Mouse (Mus musculus) erythroid progenitor cell, adult 5-6 weeks (primary cell): ENCODE results near the gene Nkx2-2. TPM values are rescaled to one million over a fixed set of nuclear protein-coding genes. Genes with fewer than 3 reads are reported as not detected.
"Not testable (repeated sequence)": the region's sequence is repeated elsewhere in the genome, so short reads cannot be mapped to it uniquely, and the experiment has no call there.

Source experiments
- ATAC-seq: replicated peaks from 2 replicates; pipeline ENCODE4 v1.8.0; 2016; ENCODE audit warnings: moderate number of reproducible peaks, mild to moderate bottlenecking, moderate TSS enrichment, inconsistent platforms; ENCODE audit not compliant: poor library complexity, low FRiP score, severe bottlenecking
- total RNA-seq, 2 experiments: library from RNA; stranded (forward) in 1 of 2; stranded (reverse) in 1 of 2; fragments of 150-400 nt in 1 of 2; fragments of 186-747, 209-891 nt in 1 of 2; gene quantifications; 2 replicates each; pipeline versions ENCODE4 v1.2.3 to v1.2.4; 2015 to 2017; ENCODE audit warnings: low replicate concordance in 2 of 2

Gene Nkx2-2
- total RNA-seq, 2 experiments from 2014 or later: not detected

DNA sequence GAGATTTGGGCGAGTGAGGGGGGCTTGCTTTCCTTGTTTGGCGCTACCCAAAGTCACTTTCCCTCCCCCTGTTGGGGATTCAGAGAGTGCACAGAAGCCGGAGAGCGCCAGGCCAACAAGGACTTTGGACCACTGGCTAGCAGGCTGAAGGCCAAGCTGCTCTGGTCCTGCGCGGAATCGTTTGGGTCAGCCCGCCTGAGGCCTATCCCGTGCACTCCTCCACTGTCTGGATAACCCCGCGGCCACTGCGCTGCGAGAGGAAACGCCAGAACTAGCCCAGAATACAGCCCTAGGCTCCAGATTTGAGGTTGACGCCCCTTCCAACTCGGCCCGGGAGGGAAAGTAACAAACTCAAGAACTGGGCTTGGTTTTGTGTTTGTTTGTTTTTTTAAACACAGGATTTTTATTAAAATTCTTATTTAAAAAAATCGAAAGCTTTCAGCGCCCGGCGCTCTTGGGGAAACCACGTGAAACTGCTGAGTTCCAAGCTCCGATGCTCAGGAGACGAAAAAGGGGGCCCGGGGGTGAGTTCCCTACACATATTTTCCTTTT is 11.3 kb downstream of the Nkx2-2 start:
- no peak for ATAC-seq

DNA sequence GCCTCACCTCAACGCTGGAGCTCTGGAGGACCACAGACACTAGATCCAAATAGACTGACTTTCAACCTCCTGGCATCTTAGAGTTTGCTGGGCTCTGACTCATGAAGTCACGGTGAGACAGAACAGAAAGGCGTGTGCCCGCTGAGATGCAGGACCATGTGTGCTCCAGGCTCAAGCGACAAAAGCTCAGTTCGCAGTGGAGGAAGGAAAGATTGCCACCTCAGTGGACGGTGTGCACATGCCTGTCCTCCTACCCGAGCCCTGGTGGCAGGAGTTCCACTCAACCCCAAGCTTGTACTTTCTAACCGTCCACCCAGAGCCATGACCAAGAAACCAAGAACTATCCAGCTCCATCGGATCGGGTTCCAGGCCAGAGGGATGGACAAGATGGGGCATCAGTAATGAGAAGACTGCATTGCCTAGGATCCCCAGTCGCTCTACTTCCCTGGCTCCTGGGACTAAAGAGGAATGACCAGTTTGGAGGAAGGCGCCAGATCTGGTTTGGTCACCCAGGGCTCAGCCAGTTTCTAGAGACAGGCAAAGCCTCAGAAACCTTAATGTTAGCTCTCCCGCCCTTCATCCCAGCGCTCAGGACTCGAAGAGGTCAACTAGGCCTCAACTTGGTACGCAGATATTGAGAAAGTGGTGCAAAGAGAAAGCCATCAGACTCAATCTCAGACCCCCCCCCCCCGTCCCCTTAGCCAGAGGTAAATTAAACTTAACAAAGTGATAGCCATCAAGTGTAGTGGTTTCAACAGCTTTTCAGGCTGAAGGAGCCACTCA is 11.9 kb downstream of the Nkx2-2 start:
- ATAC-seq: no peak

DNA sequence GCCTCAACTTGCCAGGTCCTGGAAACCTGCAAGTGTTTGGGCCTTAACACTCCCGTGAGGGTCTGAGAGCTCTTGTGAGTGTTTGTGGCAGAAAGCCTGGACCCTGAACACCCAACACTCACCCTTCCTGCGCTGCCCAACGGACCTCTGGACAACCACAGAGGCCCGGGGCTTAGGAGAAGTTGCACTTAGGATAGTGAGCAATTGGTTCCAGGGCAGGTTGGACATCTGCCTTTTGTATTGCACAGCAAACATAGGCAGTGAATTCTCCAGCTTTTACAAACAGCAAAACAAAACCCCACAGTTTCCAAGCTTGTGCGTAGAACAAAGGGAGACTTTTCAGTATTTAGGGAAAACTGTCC is 12.8 kb downstream of the Nkx2-2 start:
- ATAC-seq: no peak

DNA sequence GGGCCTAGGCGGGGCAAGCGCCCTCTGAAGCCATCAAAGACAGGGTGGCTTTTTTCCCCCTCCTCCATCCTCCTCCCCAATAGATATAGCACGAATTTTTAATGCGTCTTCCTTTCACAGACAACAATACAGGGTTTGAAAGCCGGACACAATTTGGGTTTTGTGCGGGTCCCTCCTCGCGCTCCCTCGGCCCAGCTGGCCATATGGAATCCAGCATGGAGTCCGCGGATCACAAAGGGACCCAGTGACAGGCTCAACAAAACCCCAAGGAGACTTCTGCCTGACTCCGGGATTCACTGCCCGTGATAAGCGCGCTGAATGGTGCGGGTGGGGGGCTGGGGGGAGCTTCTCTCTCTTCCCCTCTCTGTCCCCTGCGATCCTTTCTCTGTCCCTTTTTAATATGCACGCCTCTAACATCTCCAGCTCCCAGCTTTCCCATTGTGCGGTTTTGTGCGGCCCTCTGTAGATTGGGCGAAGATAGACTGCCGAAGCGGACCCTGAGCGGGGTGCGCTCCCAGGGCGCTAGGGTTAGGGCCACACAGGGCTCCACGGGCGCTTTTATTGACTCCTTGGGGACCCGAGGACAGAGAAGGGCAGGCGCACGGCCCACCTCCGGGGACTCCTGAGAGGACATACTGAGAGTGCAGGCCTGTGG is 13.3 kb downstream of the Nkx2-2 start:
- ATAC-seq: no peak

DNA sequence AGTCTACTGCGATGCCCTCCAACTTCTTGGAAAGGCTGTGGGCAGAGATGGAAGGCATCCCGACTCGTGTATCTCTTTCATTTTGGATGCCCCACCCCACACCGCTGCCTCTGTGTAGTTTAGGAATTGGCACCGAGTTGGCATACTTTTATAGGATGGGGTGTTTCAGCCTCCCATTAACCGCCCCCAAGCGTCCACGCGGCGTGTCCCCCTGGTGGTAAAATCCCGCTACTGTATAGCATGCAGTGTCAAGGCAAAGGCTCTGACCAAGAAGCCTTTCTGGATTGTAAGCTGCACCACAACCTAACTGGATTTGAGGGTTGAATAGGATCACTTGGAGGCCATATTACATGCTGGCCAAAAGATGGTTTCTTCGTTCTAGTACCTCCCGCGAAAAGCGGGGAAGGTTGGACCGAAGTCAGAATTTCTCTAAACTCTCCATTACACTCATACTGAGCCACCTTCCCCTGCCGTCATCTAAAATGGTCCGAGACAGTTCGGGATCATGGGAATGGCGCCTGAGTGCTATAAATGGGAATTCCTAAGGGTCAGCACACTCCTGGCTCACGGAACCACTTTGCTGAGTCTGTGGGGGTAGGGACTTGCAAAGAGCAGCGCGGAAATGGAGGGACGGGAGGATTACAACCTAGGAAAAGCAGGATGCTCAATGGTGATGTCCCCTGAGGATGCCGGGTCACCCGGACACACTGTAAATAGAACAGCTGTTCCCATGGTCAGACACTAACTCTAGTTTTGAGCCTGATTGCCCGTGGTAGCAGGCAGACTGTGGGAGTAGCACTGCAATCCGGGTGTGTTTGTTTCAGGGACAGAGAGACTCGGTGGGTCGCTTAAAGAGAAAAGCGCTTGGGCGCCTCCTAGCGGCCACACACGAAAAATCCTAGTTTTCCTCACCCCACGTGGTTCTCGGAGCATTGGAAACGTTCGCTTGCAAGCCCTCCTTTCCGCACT is 15.7 kb downstream of the Nkx2-2 start:
- peak; percentile 47; the same call in 1 of the 2 replicates for ATAC-seq

DNA sequence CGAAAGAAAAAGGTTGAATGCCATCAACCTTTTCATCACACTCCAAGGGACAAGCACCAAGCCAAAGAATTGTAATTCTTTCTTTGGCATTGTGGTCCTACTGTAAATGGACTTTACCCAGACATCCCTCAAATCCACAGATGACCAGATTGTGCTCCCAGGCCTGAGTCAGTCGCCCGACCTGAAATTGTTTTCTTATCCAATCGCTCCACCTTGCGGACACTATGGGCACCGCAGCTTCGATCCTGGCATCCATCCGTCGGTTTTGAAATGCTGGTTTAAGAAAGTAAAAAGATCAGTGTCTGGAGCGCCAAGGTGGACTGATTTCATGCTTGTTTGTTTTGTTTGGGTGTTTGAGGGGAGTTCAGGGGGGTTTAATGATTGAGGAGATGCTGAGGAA is 16.4 kb downstream of the Nkx2-2 start:
- ATAC-seq: no peak

DNA sequence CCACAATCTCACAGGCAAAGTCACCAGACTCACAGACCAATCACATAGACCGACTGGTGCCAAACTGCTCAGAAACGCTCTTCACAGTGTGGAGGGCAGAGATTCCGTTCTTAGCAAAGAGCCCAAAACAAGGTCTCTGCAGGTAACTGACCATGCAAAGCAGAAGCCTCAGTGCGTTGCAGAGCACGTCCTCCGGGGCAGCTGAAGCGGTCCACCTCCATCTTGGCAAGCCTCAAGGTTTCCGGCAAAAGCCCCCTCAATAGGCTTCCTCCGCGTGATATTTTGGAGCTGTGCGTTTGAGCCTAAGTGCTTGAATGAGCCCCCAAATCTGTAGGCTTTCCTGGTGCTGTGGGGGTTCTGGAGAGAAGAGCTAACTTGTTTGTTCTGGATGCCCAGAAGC is 18.7 kb downstream of the Nkx2-2 start:
- ATAC-seq: no peak

DNA sequence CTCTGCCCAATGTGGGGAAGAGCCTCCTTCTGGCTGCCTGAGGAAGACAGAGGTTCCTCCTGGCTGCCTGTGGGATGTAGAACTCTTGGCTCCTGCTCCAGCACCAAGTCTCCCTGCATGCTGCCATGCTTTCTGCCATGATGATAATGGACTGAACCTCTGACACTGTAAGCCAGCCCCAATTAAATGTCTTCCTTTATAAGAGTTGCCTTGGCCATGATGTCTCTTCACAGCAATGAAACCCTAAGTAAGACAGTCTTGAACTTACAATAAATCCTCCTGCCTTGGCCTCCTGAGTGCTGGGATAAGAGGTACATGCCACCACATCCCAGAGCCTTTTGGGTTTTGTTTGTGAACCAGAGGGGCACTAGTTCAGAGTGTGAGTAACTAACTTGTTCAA is 20.3 kb downstream of the Nkx2-2 start:
- no peak for ATAC-seq

DNA sequence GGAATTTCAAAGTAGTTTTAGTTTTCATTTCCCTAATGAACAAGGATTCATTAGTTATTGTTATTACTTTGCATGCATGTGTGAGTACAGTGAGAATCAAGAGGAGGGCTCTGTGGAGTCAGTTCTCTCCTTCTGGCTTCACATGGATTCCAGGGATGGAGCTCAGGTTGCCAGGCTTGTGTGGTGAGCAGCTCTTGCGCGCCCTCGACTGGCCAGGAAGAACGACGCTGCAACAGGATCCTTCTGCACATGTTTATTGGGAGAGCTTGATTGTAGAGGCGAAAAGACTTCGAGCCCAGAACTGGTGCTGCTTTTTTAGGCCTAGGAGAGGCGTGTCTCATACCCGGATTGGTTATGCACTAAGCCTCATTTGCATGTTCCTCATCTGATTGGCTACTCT is 23.5 kb downstream of the Nkx2-2 start:
- not testable (repeated sequence) for ATAC-seq

DNA sequence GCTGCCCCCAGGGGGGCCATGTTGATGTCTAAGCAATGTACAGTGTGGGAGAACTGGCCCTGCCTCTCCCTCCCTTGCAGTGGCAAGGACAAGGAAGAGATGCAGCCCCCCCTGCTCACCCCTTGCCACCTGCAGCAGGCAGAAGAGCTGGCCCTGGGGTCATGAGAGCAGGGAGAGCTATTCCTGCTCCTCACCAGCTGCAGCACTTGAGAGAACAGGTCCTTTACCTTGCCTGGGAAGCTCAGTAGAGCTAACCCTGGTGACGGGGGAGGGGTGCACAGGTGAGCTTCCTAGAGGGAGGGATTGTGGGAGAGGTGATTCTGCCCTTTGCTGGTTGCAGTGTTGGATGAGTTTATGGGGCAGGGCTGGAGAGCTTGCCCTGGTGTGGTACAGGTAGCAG is 28.2 kb downstream of the Nkx2-2 start:
- ATAC-seq: peak; percentile 14; the same call in 1 of the 2 replicates

DNA sequence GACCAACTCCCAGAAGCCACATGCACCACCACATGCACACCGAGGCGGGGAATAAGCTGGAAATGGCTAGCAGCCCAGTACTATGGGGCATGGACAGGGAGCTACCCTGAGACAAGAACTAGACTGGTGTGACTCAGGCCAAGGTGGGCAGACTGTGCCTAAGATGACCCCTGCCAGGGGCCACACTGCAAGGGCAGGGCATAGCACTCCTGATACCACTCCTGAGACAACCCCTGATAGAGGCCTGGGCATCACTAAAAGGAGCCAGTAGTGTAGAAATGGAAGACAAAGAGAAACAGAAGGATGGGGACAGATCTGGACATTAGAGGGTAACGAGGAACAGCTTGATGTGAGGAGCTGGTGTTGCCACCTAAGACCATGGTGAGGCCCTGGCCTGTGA is 28.7 kb downstream of the Nkx2-2 start:
- no peak for ATAC-seq

DNA sequence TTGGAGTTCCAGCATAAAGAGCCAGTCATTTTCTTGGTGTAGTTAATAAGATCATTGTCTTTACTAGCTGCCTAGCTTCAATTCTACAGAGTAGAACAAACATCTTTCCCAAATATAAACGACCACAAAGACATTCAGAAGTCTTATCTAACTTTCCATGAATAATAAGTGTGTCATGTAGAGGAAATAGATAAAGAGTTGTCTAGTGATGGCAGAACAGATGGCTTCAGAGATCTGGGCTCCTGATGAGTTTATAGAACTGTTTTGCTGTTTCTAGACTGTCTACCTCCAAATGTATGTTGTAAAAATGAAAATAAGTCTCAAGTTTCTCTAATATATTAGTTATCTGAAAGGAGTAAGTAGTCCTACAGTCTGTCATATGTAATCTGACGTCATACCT is 41.5 kb downstream of the Nkx2-2 start:
- ATAC-seq: no peak

Other genes with a start within 250 kb of the Nkx2-2 start
- 38.2 and 44.4 TPM in 2 replicates for gene Xrn2, start 181.2 kb downstream of the Nkx2-2 start, total RNA-seq (2015; ENCODE audit: low replicate concordance)
- 29.5 and 44.0 TPM in 2 replicates for gene Xrn2, start 181.2 kb downstream of the Nkx2-2 start, total RNA-seq (2017; ENCODE audit: low replicate concordance)
- not detected in 2 replicates for gene Nkx2-4, start 108.8 kb downstream of the Nkx2-2 start, total RNA-seq (2015; ENCODE audit: low replicate concordance)
- not detected in 2 replicates for gene Nkx2-4, start 108.8 kb downstream of the Nkx2-2 start, total RNA-seq (2017; ENCODE audit: low replicate concordance)
- gene Pax1, start 167.7 kb upstream of the Nkx2-2 start, total RNA-seq (2015; ENCODE audit: low replicate concordance): not detected in 2 replicates
- not detected in 2 replicates for gene Pax1, start 167.7 kb upstream of the Nkx2-2 start, total RNA-seq (2017; ENCODE audit: low replicate concordance)